Mouse (Mus musculus) cerebellum, postnatal 14 days (tissue): ENCODE data around the gene Irf2bp2.
"Not testable (repeated sequence)": the region's sequence is repeated elsewhere in the genome, so short reads cannot be mapped to it uniquely, and the experiment has no call there.

Experiments used
- DNase-seq, 2 experiments: peaks; one replicate each; pipeline ENCODE4 v3.0.0; 2021; ENCODE audit warnings: mixed read lengths in 2 of 2

Irf2bp2 gene

GRCm38 (mm10) chr8:126601325-126601724, 7.5 kb upstream of the Irf2bp2 start:
- DNase-seq: no peak

- no peak for DNase-seq
These were observed 7.0 kb upstream of the Irf2bp2 start for GRCm38 (mm10) chr8:126600816-126601243.

GRCm38 (mm10) chr8:126600388-126600787, 6.6 kb upstream of the Irf2bp2 start:
- DNase-seq: not testable (repeated sequence)

- no peak for DNase-seq
These were observed 5.5 kb upstream of the Irf2bp2 start for GRCm38 (mm10) chr8:126599297-126599696.

GRCm38 (mm10) chr8:126598218-126598617, 4.4 kb upstream of the Irf2bp2 start:
- no peak for DNase-seq

GRCm38 (mm10) chr8:126596721-126597120, 2.9 kb upstream of the Irf2bp2 start:
- no peak for DNase-seq

- DNase-seq: peak; percentile 79 to 86
These were observed 2.4 kb upstream of the Irf2bp2 start for GRCm38 (mm10) chr8:126596097-126596634.

GRCm38 (mm10) chr8:126595204-126596061, 1.6 kb upstream of the Irf2bp2 start:
- DNase-seq: peak; percentile 87 to 91

- peak; percentile 97 to 99 for DNase-seq
These were observed 755 bp upstream of the Irf2bp2 start for GRCm38 (mm10) chr8:126594481-126595000.

- peak; percentile 79 for DNase-seq
These were observed 815 bp downstream of the Irf2bp2 start for GRCm38 (mm10) chr8:126592771-126593571.

GRCm38 (mm10) chr8:126592381-126592770, 1.4 kb downstream of the Irf2bp2 start:
- DNase-seq: peak; percentile 67 to 73

GRCm38 (mm10) chr8:126591821-126592268, 1.9 kb downstream of the Irf2bp2 start:
- DNase-seq: peak; percentile 60 to 66

- DNase-seq: peak; percentile 69 to 75
These were observed 2.5 kb downstream of the Irf2bp2 start for GRCm38 (mm10) chr8:126591141-126591820.

- no peak for DNase-seq
These were observed 3.2 kb downstream of the Irf2bp2 start for GRCm38 (mm10) chr8:126590599-126590998.

- peak in 1 of 2 experiments; percentile 49 for DNase-seq
These were observed 3.7 kb downstream of the Irf2bp2 start for GRCm38 (mm10) chr8:126590024-126590529.

- DNase-seq: no peak
These were observed 4.2 kb downstream of the Irf2bp2 start for GRCm38 (mm10) chr8:126589507-126590023.

GRCm38 (mm10) chr8:126588636-126589506, 4.9 kb downstream of the Irf2bp2 start:
- DNase-seq: peak in 1 of 2 experiments; percentile 28

GRCm38 (mm10) chr8:126587836-126588503, 5.8 kb downstream of the Irf2bp2 start:
- peak in 1 of 2 experiments; percentile 39 for DNase-seq

- DNase-seq: no peak
These were observed 6.9 kb downstream of the Irf2bp2 start for GRCm38 (mm10) chr8:126586599-126587577.
